Mouse (Mus musculus): ENCODE results near the gene Chst2.
A peak's percentile ranks its signal among the peaks of the same experiment; 100 is the strongest.

Gene Chst2

GRCm38 (mm10) chr9:95406571-95407561, at the start of gene Chst2:
Chst2 (minus strand) TSS chr9:95406722.
- DNase-seq: peak; percentile 76

- DNase-seq: no peak
Measured at GRCm38 (mm10) chr9:95451931-95452330, 45.4 kb upstream of the Chst2 start.

- no peak for DNase-seq
Measured at GRCm38 (mm10) chr9:95450586-95450985, 44.1 kb upstream of the Chst2 start.

- DNase-seq: no peak
Measured at GRCm38 (mm10) chr9:95442321-95442731, 35.8 kb upstream of the Chst2 start.

- peak; percentile 23 for DNase-seq
Measured at GRCm38 (mm10) chr9:95437883-95438282, 31.4 kb upstream of the Chst2 start.

- DNase-seq: no peak
Measured at GRCm38 (mm10) chr9:95436294-95436613, 29.7 kb upstream of the Chst2 start.

- no peak for DNase-seq
Measured at GRCm38 (mm10) chr9:95435506-95436293, 29.2 kb upstream of the Chst2 start.

GRCm38 (mm10) chr9:95428277-95428676, 21.8 kb upstream of the Chst2 start:
- no peak for DNase-seq

- no peak for DNase-seq
Measured at GRCm38 (mm10) chr9:95413911-95414310, 7.4 kb upstream of the Chst2 start.

- no peak for DNase-seq
Measured at GRCm38 (mm10) chr9:95412047-95412446, 5.5 kb upstream of the Chst2 start.

- DNase-seq: peak; percentile 64
Measured at GRCm38 (mm10) chr9:95407586-95408220, 1.2 kb upstream of the Chst2 start.

GRCm38 (mm10) chr9:95405946-95406570, 464 bp downstream of the Chst2 start:
- peak; percentile 12 for DNase-seq

GRCm38 (mm10) chr9:95405511-95405945, 994 bp downstream of the Chst2 start:
- DNase-seq: peak; percentile 63

GRCm38 (mm10) chr9:95404811-95405465, 1.6 kb downstream of the Chst2 start:
- DNase-seq: no peak

GRCm38 (mm10) chr9:95401686-95402085, 4.8 kb downstream of the Chst2 start:
- DNase-seq: peak; percentile 56

GRCm38 (mm10) chr9:95392011-95392410, 14.5 kb downstream of the Chst2 start:
- DNase-seq: no peak

- no peak for DNase-seq
Measured at GRCm38 (mm10) chr9:95389956-95390355, 16.6 kb downstream of the Chst2 start.

GRCm38 (mm10) chr9:95387881-95388380, 18.6 kb downstream of the Chst2 start:
- peak; percentile 72 for DNase-seq

- no peak for DNase-seq
Measured at GRCm38 (mm10) chr9:95375966-95376365, 30.6 kb downstream of the Chst2 start.

GRCm38 (mm10) chr9:95375336-95375735, 31.2 kb downstream of the Chst2 start:
- DNase-seq: no peak

GRCm38 (mm10) chr9:95373741-95374140, 32.8 kb downstream of the Chst2 start:
- no peak for DNase-seq

GRCm38 (mm10) chr9:95365882-95366281, 40.6 kb downstream of the Chst2 start:
- no peak for DNase-seq

Measured in kidney, adult 9 months (tissue).